Mouse (Mus musculus) gonadal fat pad, adult 2 months (tissue): ENCODE results near the gene Crocc. TPM values are rescaled to one million over a fixed set of nuclear protein-coding genes. Genes with fewer than 3 reads are reported as not detected.

Source experiments
- DNase-seq: peaks from one replicate; pipeline ENCODE4 v3.0.0-alpha.2; 2012; ENCODE audit warnings: low read depth
- polyA plus RNA-seq: library from polyadenylated mRNA; depleted of rRNA; stranded (reverse); fragments of >200 nt; gene quantifications from 2 replicates; pipeline ENCODE4 v1.2.3, GENCODE M21; 2012

The Crocc gene
- polyA plus RNA-seq, 1 experiment: 18.9 TPM

- no peak for DNase-seq
These were observed 39.3 kb downstream of the Crocc start for GRCm38 (mm10) chr4:141020811-141021613.

- no peak for DNase-seq
These were observed 40.1 kb downstream of the Crocc start for GRCm38 (mm10) chr4:141020220-141020619.

GRCm38 (mm10) chr4:141017657-141018436 lies 42.5 kb downstream of the Crocc start:
- no peak for DNase-seq

GRCm38 (mm10) chr4:141016311-141016710 lies 44.0 kb downstream of the Crocc start:
- DNase-seq: no peak

GRCm38 (mm10) chr4:141015356-141015755 lies 45.0 kb downstream of the Crocc start:
- DNase-seq: no peak

GRCm38 (mm10) chr4:141014856-141015255 lies 45.5 kb downstream of the Crocc start:
- no peak for DNase-seq

- no peak for DNase-seq
These were observed 46.2 kb downstream of the Crocc start for GRCm38 (mm10) chr4:141014114-141014513.

- DNase-seq: no peak
These were observed 47.8 kb downstream of the Crocc start for GRCm38 (mm10) chr4:141012558-141012957.

- no peak for DNase-seq
These were observed 48.6 kb downstream of the Crocc start for GRCm38 (mm10) chr4:141011556-141012328.

- DNase-seq: no peak
These were observed 49.4 kb downstream of the Crocc start for GRCm38 (mm10) chr4:141010941-141011429.

GRCm38 (mm10) chr4:141010526-141010925 lies 49.8 kb downstream of the Crocc start:
- no peak for DNase-seq

GRCm38 (mm10) chr4:141010118-141010517 lies 50.2 kb downstream of the Crocc start, which contains the start of gene Mfap2:
TSS of gene Mfap2 (plus strand) at chr4:141010418.
- no peak for DNase-seq

- DNase-seq: no peak
These were observed 52.3 kb downstream of the Crocc start for GRCm38 (mm10) chr4:141008028-141008427.

GRCm38 (mm10) chr4:141005983-141006382 lies 54.4 kb downstream of the Crocc start:
- no peak for DNase-seq

GRCm38 (mm10) chr4:140996812-140997211 lies 63.5 kb downstream of the Crocc start:
- no peak for DNase-seq

- DNase-seq: no peak
These were observed 64.5 kb downstream of the Crocc start for GRCm38 (mm10) chr4:140995811-140996210.

GRCm38 (mm10) chr4:140993846-140994245 lies 66.5 kb downstream of the Crocc start:
- no peak for DNase-seq

- no peak for DNase-seq
These were observed 68.1 kb downstream of the Crocc start for GRCm38 (mm10) chr4:140992215-140992614.

GRCm38 (mm10) chr4:140989447-140989846 lies 70.9 kb downstream of the Crocc start:
- DNase-seq: no peak

GRCm38 (mm10) chr4:140988706-140989290 lies 71.6 kb downstream of the Crocc start:
- no peak for DNase-seq

- no peak for DNase-seq
These were observed 72.9 kb downstream of the Crocc start for GRCm38 (mm10) chr4:140987476-140987875.
